Mouse (Mus musculus): ENCODE measurements at regions not wholly inside any gene's neighbourhood (a gene's known extent, or its start where the extent isn't known, plus 50 kb on each side); places are given as distances from the start of the nearest gene placed in this dataset.

DNA sequence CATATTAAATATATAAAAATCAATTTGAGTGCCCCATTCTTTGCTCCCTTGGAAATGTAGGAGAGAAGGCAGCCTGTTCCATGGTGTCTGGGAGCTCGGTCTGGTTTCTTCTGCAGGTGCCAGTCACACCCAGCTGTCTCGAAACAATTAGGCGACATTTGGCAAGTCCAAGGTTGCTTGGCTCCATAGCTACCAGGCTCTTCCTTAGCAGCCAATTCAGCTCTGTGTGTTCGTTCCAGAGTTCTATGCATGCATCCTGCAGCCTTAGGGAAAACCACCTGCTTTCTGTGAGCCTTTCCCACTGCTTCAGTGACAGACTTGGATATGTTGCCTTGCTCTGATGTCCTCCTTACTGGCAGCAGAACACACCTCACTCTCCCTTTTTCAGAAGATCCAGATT is 698.1 kb downstream of the Defb40 start:
- no peak overlapping the region for H3K9ac ChIP-seq (ENCODE audit: control insufficient read depth, low read depth, low read length, poor library complexity, severe bottlenecking)
- H3K27ac ChIP-seq (ENCODE audit: control insufficient read depth, low read depth, low read length), result no peak overlapping the region
- no peaks in the 10 kb centered on the region for H3K9me3 ChIP-seq (replicated peaks; ENCODE audit: insufficient read depth, low read length)
- DNase-seq (ENCODE audit: low read depth, low spot score), result no peak
- H3K4me1 ChIP-seq (ENCODE audit: control insufficient read depth in 1 of 2, insufficient read depth in 2 of 2, low read length in 2 of 2), result no peaks in the 10 kb centered on the region
- no peaks in the 10 kb centered on the region for H3K36me3 ChIP-seq (ENCODE audit: control insufficient read depth in 1 of 2, insufficient read depth in 2 of 2, low read length in 2 of 2)
- no peaks in the 10 kb centered on the region for H3K27me3 ChIP-seq (ENCODE audit: control insufficient read depth in 1 of 2, insufficient read depth in 2 of 2, low read length in 2 of 2)
- TF ChIP-seq POLR2AphosphoS5 (IDR thresholded peaks at IDR 0.05; ENCODE audit: borderline replicate concordance, low read depth, low read length), result no peak
- no peak for TF ChIP-seq GATA1 (IDR thresholded peaks at IDR 0.05; ENCODE audit: low read depth, low read length)
- no peak for TF ChIP-seq TAL1 (IDR thresholded peaks at IDR 0.05; ENCODE audit: low read length)
- TF ChIP-seq HCFC1 (IDR thresholded peaks at IDR 0.05; ENCODE audit: low read depth, low read length), result no peak
- no peak for TF ChIP-seq TCF12 (IDR thresholded peaks at IDR 0.05; ENCODE audit: low read depth, low read length)
- no peak for TF ChIP-seq SIN3A (IDR thresholded peaks at IDR 0.05; ENCODE audit: low read length)
- no peak for TF ChIP-seq NELFE (IDR thresholded peaks at IDR 0.05; ENCODE audit: low read depth, low read length)
- H3K79me2 ChIP-seq (ENCODE audit: control insufficient read depth, insufficient read depth, low read length, poor library complexity), result no peaks in the 10 kb centered on the region
- H3K4me3 ChIP-seq (ENCODE audit: control insufficient read depth in 1 of 2, insufficient read depth in 1 of 2, low read depth in 2 of 2, low read length in 2 of 2), result no peak overlapping the region

DNA sequence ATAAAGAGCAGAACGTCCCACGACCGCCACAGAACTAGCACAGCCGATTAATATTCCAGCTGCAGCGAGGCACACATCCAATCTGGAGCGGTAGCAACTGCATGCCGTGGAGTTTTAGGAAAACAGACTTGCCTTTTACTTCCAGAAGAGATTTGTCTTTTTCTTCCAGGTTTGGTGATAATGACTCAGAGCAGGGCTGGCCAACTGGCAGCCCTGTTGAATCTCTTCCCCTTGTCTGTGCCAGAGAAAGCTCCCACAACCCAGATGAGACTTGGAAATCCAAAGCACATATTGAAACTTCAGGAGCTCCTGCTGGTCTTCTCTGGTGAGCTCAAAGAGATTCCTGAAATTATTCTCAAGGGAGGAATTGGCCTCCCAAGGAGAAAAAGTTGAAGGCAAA is 709.8 kb downstream of the Defb40 start:
- Histone ChIP-seq H3K79me2 (ENCODE audit: control insufficient read depth, insufficient read depth, low read length, poor library complexity) (no peaks in the 10 kb centered on the region), H3K4me1 (ENCODE audit: control insufficient read depth in 1 of 2, insufficient read depth in 2 of 2, low read length in 2 of 2) (no peaks in the 10 kb centered on the region), H3K36me3 (ENCODE audit: control insufficient read depth in 1 of 2, insufficient read depth in 2 of 2, low read length in 2 of 2) (no peaks in the 10 kb centered on the region), H3K4me3 (ENCODE audit: control insufficient read depth in 1 of 2, insufficient read depth in 1 of 2, low read depth in 2 of 2, low read length in 2 of 2) (no peak overlapping the region), H3K27ac (ENCODE audit: control insufficient read depth, low read depth, low read length) (no peak overlapping the region), H3K9ac (ENCODE audit: control insufficient read depth, low read depth, low read length, poor library complexity, severe bottlenecking) (no peak overlapping the region), H3K27me3 (ENCODE audit: control insufficient read depth in 1 of 2, insufficient read depth in 2 of 2, low read length in 2 of 2) (no peaks in the 10 kb centered on the region), H3K9me3 (replicated peaks; ENCODE audit: insufficient read depth, low read length) (no peaks in the 10 kb centered on the region)
- no peak for DNase-seq (ENCODE audit: low read depth, low spot score)
- no peak for TF ChIP-seq NRF1 (IDR thresholded peaks at IDR 0.05; ENCODE audit: insufficient read depth, low read depth, low read length, poor library complexity, severe bottlenecking)
- TF ChIP-seq TCF12 (IDR thresholded peaks at IDR 0.05; ENCODE audit: low read depth, low read length), result no peak
- no peak for TF ChIP-seq MYC (IDR thresholded peaks at IDR 0.05; ENCODE audit: low read depth, low read length)
- no peak for TF ChIP-seq HCFC1 (IDR thresholded peaks at IDR 0.05; ENCODE audit: low read depth, low read length)
- TF ChIP-seq POLR2AphosphoS2 (IDR thresholded peaks at IDR 0.05; ENCODE audit: low read length), result no peak
- no peak for TF ChIP-seq GABPA (IDR thresholded peaks at IDR 0.05; ENCODE audit: low read depth, low read length)

DNA sequence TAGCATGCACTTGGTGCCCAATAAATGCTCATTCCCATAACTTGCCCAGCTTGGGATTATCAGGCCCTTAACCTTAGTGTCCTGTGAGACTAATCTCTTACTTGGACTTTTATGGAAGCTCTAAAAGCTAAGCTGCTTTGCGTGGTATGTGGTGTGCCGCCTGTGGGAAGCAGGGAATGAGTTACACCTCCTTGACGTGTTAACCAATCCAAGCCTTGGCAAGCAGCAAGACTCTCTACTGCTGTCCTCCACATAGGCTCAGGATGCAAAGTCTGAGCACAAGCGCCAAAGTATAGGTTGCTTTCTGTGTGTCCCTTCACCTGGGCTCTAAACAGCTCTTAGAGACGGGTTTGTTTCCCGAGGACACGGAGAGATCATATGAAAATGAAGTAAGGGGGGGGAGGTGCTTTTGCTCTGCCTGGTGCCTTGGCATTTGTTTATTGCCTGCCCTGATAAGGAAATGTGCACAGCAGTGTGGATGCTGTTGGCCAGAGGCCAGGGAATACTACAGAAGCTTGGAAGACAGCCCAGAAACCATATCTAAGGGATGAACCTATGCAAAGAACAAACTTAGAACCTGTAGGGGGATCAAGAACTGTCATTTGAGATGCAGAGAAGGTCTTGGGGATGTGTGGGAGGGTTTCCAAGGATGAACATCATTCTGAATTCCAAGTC is 719.6 kb downstream of the Defb40 start:
- Histone ChIP-seq H3K36me3 (ENCODE audit: control insufficient read depth in 1 of 2, insufficient read depth in 2 of 2, low read length in 2 of 2) (no peaks in the 10 kb centered on the region), H3K9me3 (replicated peaks; ENCODE audit: insufficient read depth, low read length) (no peaks in the 10 kb centered on the region), H3K4me3 (ENCODE audit: control insufficient read depth in 1 of 2, insufficient read depth in 1 of 2, low read depth in 2 of 2, low read length in 2 of 2) (no peak overlapping the region), H3K27me3 (ENCODE audit: control insufficient read depth in 1 of 2, insufficient read depth in 2 of 2, low read length in 2 of 2) (no peaks in the 10 kb centered on the region), H3K27ac (ENCODE audit: control insufficient read depth, low read depth, low read length) (no peak overlapping the region), H3K4me1 (ENCODE audit: control insufficient read depth in 1 of 2, insufficient read depth in 2 of 2, low read length in 2 of 2) (0 out of 4 replicates have a peak, but pooled peaks cover 0 to 5% of the 10 kb centered on the region in 2 experiments), H3K9ac (ENCODE audit: control insufficient read depth, low read depth, low read length, poor library complexity, severe bottlenecking) (no peak overlapping the region), H3K79me2 (ENCODE audit: control insufficient read depth, insufficient read depth, low read length, poor library complexity) (no peaks in the 10 kb centered on the region)
- DNase-seq (ENCODE audit: low read depth, low spot score), result peak; percentile 67
- TF ChIP-seq MYC (IDR thresholded peaks at IDR 0.05; ENCODE audit: low read depth, low read length) (no peak), ETS1 (IDR thresholded peaks at IDR 0.05; ENCODE audit: low read depth, low read length) (peak; percentile 40; the same call in 1 of the 2 replicates), POLR2AphosphoS2 (IDR thresholded peaks at IDR 0.05; ENCODE audit: low read length) (no peak), TCF12 (IDR thresholded peaks at IDR 0.05; ENCODE audit: low read depth, low read length) (0 out of 2 replicates have a peak, but pooled peaks have one; percentile 24), ELF1 (IDR thresholded peaks at IDR 0.05; ENCODE audit: low read depth, low read length) (no peak), MAFK (IDR thresholded peaks at IDR 0.05; ENCODE audit: borderline replicate concordance, low read depth, low read length) (no peak), RCOR1 (IDR thresholded peaks at IDR 0.05; ENCODE audit: low read depth, low read length) (no peak; the same call in 1 of the 2 replicates), GATA1 (IDR thresholded peaks at IDR 0.05; ENCODE audit: low read depth, low read length) (peak; percentile 44; the same call in 1 of the 2 replicates), USF2 (IDR thresholded peaks at IDR 0.05; ENCODE audit: borderline replicate concordance in 1 of 2, insufficient read depth in 1 of 2, low read depth in 1 of 2, low read length in 2 of 2) (no peak), SIN3A (IDR thresholded peaks at IDR 0.05; ENCODE audit: low read length) (no peak), CHD1 (IDR thresholded peaks at IDR 0.05; ENCODE audit: low read depth, low read length) (no peak), ZMIZ1 (IDR thresholded peaks at IDR 0.05; ENCODE audit: low read depth, low read length) (no peak), CTCF (IDR thresholded peaks at IDR 0.05 in 2 of 3, conservative IDR thresholded peaks at IDR 0.05 in 1 of 3; ENCODE audit: control insufficient read depth in 1 of 3, insufficient read depth in 1 of 3, low read depth in 2 of 3, low read length in 3 of 3, poor library complexity in 1 of 3, severe bottlenecking in 1 of 3) (no peak), UBTF (IDR thresholded peaks at IDR 0.05; ENCODE audit: borderline replicate concordance, insufficient read depth, low read depth, low read length) (no peak), ZNF384 (IDR thresholded peaks at IDR 0.05; ENCODE audit: low read depth, low read length) (no peak), BHLHE40 (IDR thresholded peaks at IDR 0.05; ENCODE audit: borderline replicate concordance, low read depth, low read length) (no peak), POLR2AphosphoS5 (IDR thresholded peaks at IDR 0.05; ENCODE audit: borderline replicate concordance, low read depth, low read length) (no peak), E2F4 (IDR thresholded peaks at IDR 0.05; ENCODE audit: borderline replicate concordance, low read depth, low read length) (no peak)
